Comparison of ENCODE assay signal across 8 mouse cellular contexts in the genomic region with DNA sequence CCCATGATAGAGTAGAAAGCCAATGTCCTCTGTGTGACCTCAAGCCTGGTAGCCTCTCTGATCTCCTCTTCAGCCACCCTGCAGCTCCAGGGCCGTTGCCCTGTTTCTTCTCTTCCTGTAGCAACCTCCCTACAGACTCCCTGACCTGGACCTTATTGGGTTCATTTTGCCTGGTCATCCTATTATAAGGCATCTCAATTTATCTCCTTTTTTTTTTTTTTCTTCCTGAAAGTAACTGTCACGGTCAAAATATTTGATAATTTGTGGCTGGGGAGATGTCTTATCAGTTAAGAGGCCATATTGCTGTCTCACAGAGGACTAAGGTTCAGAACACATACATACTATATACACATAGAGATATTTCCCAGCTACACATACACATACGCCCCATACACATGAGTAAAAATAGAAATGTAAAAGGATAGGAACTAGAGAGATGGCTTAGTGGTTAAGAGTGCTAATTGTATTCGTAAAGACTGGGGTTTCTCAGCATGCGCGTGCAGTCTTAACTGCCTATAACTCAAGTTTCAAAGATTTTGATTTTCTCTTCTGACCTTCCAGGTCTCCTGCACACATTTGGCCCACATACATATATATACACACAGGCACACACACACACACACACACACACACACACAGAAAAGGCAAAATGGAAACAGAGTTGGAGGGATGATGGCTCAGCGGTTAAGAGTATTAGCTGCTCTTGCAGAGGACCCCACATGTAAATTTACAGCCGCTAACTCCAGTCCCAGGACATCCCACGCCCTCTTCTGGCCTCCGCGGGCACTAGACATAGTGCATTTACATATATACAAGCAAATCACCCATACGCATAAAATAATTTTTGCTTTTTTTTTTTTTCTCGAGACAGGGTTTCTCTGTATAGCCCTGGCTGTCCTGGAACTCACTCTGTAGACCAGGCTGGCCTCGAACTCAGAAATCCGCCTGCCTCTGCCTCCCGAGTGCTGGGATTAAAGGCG. TPM values are rescaled to one million over a fixed set of nuclear protein-coding genes. Genes with fewer than 3 reads are reported as not detected.
DNase-seq lines count a peak whose midpoint lies in the region; ATAC-seq and TF ChIP-seq lines count a peak whose summit lies in the region.

No protein-coding gene starts in this region.

- peak overlapping the region; percentile 65 for H3K27ac ChIP-seq in layer of hippocampus, adult 2 months
- H3K27ac ChIP-seq in cerebellum, adult 2 months (ENCODE audit: insufficient read depth, low read length): no peak overlapping the region
- H3K27ac ChIP-seq in heart, embryonic 13.5 days (replicated peaks): peak overlapping the region; percentile 53; the same call in 1 of the 2 replicates
- H3K27ac ChIP-seq in limb, embryonic 12.5 days: peak overlapping the region; percentile 41; the same call in 1 of the 2 replicates
- H3K27ac ChIP-seq in midbrain, postnatal 0 days (ENCODE audit: low read depth, low read length): 0 out of 2 replicates have a peak overlapping the region, but pooled peaks have one; percentile 85

- 31% methylated on average over 17 of the region's 17 CpGs for WGBS in cerebellum, adult 2 months
- WGBS in heart, embryonic 13.5 days: 26% methylated on average over 17 of the region's 17 CpGs
- WGBS in limb, embryonic 12.5 days: 20% methylated on average over 17 of the region's 17 CpGs
- WGBS in midbrain, postnatal 0 days: 27% methylated on average over 16 of the region's 17 CpGs

- peak overlapping the region; percentile 74 for H3K4me3 ChIP-seq in layer of hippocampus, adult 2 months
- peak overlapping the region; percentile 72 for H3K4me3 ChIP-seq in cerebellum, adult 2 months (replicated peaks; ENCODE audit: insufficient read depth, low read depth, low read length)
- peak overlapping the region; percentile 80 for H3K4me3 ChIP-seq in heart, embryonic 13.5 days
- H3K4me3 ChIP-seq in limb, embryonic 12.5 days (replicated peaks): peak overlapping the region; percentile 87
- peak overlapping the region; percentile 77 for H3K4me3 ChIP-seq in midbrain, postnatal 0 days (ENCODE audit: low read depth, low read length)

- ATAC-seq in heart, embryonic 13.5 days (ENCODE audit: extremely low read depth, insufficient number of reproducible peaks, low FRiP score, low TSS enrichment): no peak
- ATAC-seq in limb, embryonic 12.5 days (ENCODE audit: insufficient number of reproducible peaks, insufficient read depth, low FRiP score, low TSS enrichment, low read depth): peak; percentile 10
- ATAC-seq in midbrain, postnatal 0 days (ENCODE audit: low FRiP score): peak; percentile 8; the same call in 1 of the 2 replicates
- ATAC-seq in monocyte, adult 5-6 weeks (replicated peaks; ENCODE audit: insufficient number of reproducible peaks, low FRiP score, low TSS enrichment, poor library complexity, severe bottlenecking): no peak

- no peak for TF ChIP-seq POLR2A in cerebellum, adult 2 months (IDR thresholded peaks at IDR 0.05; ENCODE audit: borderline replicate concordance, insufficient read depth, low read length)

- H3K9me3 ChIP-seq in heart, embryonic 13.5 days: no peaks in the 10 kb centered on the region
- no peaks in the 10 kb centered on the region for H3K9me3 ChIP-seq in limb, embryonic 12.5 days
- H3K9me3 ChIP-seq in midbrain, postnatal 0 days (ENCODE audit: low read length): no peaks in the 10 kb centered on the region

- peaks cover 5% of the 10 kb centered on the region; the same call in 1 of the 2 replicates for H3K4me1 ChIP-seq in cerebellum, adult 2 months (ENCODE audit: control insufficient read depth, insufficient read depth, low read length)
- peaks cover 32% of the 10 kb centered on the region for H3K4me1 ChIP-seq in heart, embryonic 13.5 days
- peaks cover 32% of the 10 kb centered on the region for H3K4me1 ChIP-seq in limb, embryonic 12.5 days (replicated peaks)
- H3K4me1 ChIP-seq in midbrain, postnatal 0 days (ENCODE audit: insufficient read depth, low read length): peaks cover 6% of the 10 kb centered on the region; the same call in 1 of the 2 replicates

- TF ChIP-seq CTCF in layer of hippocampus, adult 2 months (conservative IDR thresholded peaks at IDR 0.05): peak; percentile 54
- TF ChIP-seq CTCF in cerebellum, adult 2 months (IDR thresholded peaks at IDR 0.05; ENCODE audit: borderline replicate concordance, insufficient read depth, low read depth, low read length): peak; percentile 39; the same call in 1 of the 2 replicates
- peak; percentile 58 for TF ChIP-seq CTCF in midbrain, postnatal 0 days (IDR thresholded peaks at IDR 0.05)

- peak overlapping the region; percentile 63 for H3K4me2 ChIP-seq in heart, embryonic 13.5 days
- H3K4me2 ChIP-seq in limb, embryonic 12.5 days: peak overlapping the region; percentile 51
- peak overlapping the region; percentile 88 for H3K4me2 ChIP-seq in midbrain, postnatal 0 days (ENCODE audit: low read depth, low read length, poor library complexity, severe bottlenecking)

- H3K27me3 ChIP-seq in cerebellum, adult 2 months (ENCODE audit: control insufficient read depth, insufficient read depth, low read length): no peaks in the 10 kb centered on the region
- no peaks in the 10 kb centered on the region for H3K27me3 ChIP-seq in heart, embryonic 13.5 days (replicated peaks)
- no peaks in the 10 kb centered on the region for H3K27me3 ChIP-seq in limb, embryonic 12.5 days
- no peaks in the 10 kb centered on the region for H3K27me3 ChIP-seq in midbrain, postnatal 0 days (ENCODE audit: insufficient read depth, low read length)

- no peak for DNase-seq in layer of hippocampus, adult 2 months (ENCODE audit: low spot score in 2 of 2)
- DNase-seq in layer of hippocampus, postnatal 10 days (ENCODE audit: low spot score in 2 of 2): no peak
- DNase-seq in cerebellum, adult 2 months: peak in 1 of 2 experiments; percentile 52
- no peak for DNase-seq in midbrain, postnatal 0 days (ENCODE audit: low spot score)
- DNase-seq in gastrocnemius, postnatal 10 days: no peak

- H3K36me3 ChIP-seq in heart, embryonic 13.5 days: peaks cover 20% of the 10 kb centered on the region
- H3K36me3 ChIP-seq in limb, embryonic 12.5 days: peaks cover 21% of the 10 kb centered on the region
- H3K36me3 ChIP-seq in midbrain, postnatal 0 days (ENCODE audit: insufficient read depth, low read length): peaks cover 12% of the 10 kb centered on the region; the same call in 1 of the 2 replicates

- peak overlapping the region; percentile 33; the same call in 1 of the 2 replicates for H3K9ac ChIP-seq in heart, embryonic 13.5 days
- no peak overlapping the region for H3K9ac ChIP-seq in limb, embryonic 12.5 days (replicated peaks)
- no peak overlapping the region for H3K9ac ChIP-seq in midbrain, postnatal 0 days (replicated peaks; ENCODE audit: low read length, poor library complexity, severe bottlenecking)

RNA-seq across cellular contexts. Expression of a gene that starts 0.8 kb away (rescaled TPM):
- total RNA-seq in layer of hippocampus, adult 2 months (2021): 10 to 100 TPM; 30.3 to 34.9 TPM
- total RNA-seq in layer of hippocampus, postnatal 10 days (2021): 10 to 100 TPM; 26.0 to 36.2 TPM
- polyA plus RNA-seq in cerebellum, adult 2 months (2012; rRNA removed): 16.5 and 18.4 TPM in 2 replicates
- polyA plus RNA-seq in heart, embryonic 13.5 days (2015; fragmentation: Nextera tagmentation; extraction: Ambion mirVana): 19.3 and 22.2 TPM in 2 replicates
- polyA plus RNA-seq in limb, embryonic 12.5 days (2016; fragmentation: Nextera tagmentation; extraction: Ambion mirVana): 36.5 and 44.5 TPM in 2 replicates
- 33.4 and 33.6 TPM in 2 replicates for total RNA-seq in midbrain, postnatal 0 days (2014; rRNA removed)
- 26.1 and 28.6 TPM in 2 replicates for polyA plus RNA-seq in midbrain, postnatal 0 days (2015; fragmentation: Nextera tagmentation; extraction: Ambion mirVana)
- total RNA-seq in monocyte, adult 5-6 weeks (2017): 8.8 to 18.2 TPM (median 13.0 TPM) in 3 replicates
- 10 to 100 TPM; 14.8 to 20.1 TPM for total RNA-seq in gastrocnemius, postnatal 10 days (2021)

RNA-seq across cellular contexts. Expression of a gene that starts 15.7 kb away (rescaled TPM):
- 100 to 1,000 TPM; 345 to 350 TPM for total RNA-seq in layer of hippocampus, adult 2 months (2021)
- total RNA-seq in layer of hippocampus, postnatal 10 days (2021): 100 to 1,000 TPM; 503 to 535 TPM
- polyA plus RNA-seq in cerebellum, adult 2 months (2012; rRNA removed): 808 and 827 TPM in 2 replicates
- polyA plus RNA-seq in heart, embryonic 13.5 days (2015; fragmentation: Nextera tagmentation; extraction: Ambion mirVana): 389 and 419 TPM in 2 replicates
- polyA plus RNA-seq in limb, embryonic 12.5 days (2016; fragmentation: Nextera tagmentation; extraction: Ambion mirVana): 535 and 537 TPM in 2 replicates
- total RNA-seq in midbrain, postnatal 0 days (2014; rRNA removed): 810 and 1,016 TPM in 2 replicates
- polyA plus RNA-seq in midbrain, postnatal 0 days (2015; fragmentation: Nextera tagmentation; extraction: Ambion mirVana): 347 and 365 TPM in 2 replicates
- 363 to 372 TPM (median 364 TPM) in 3 replicates for total RNA-seq in monocyte, adult 5-6 weeks (2017)
- 100 to 1,000 TPM; 699 to 738 TPM for total RNA-seq in gastrocnemius, postnatal 10 days (2021)

RNA-seq across cellular contexts. Expression of a gene that starts 38.1 kb away (rescaled TPM):
- total RNA-seq in layer of hippocampus, adult 2 months (2021): 1 to 10 TPM; 3.0 to 3.2 TPM
- 1 to 10 TPM; 5.6 to 6.1 TPM for total RNA-seq in layer of hippocampus, postnatal 10 days (2021)
- polyA plus RNA-seq in cerebellum, adult 2 months (2012; rRNA removed): 2.3 and 3.2 TPM in 2 replicates
- 5.9 and 7.3 TPM in 2 replicates for polyA plus RNA-seq in heart, embryonic 13.5 days (2015; fragmentation: Nextera tagmentation; extraction: Ambion mirVana)
- polyA plus RNA-seq in limb, embryonic 12.5 days (2016; fragmentation: Nextera tagmentation; extraction: Ambion mirVana): 11.3 and 13.2 TPM in 2 replicates
- total RNA-seq in midbrain, postnatal 0 days (2014; rRNA removed): 4.8 and 5.4 TPM in 2 replicates
- 1.2 and 1.3 TPM in 2 replicates for polyA plus RNA-seq in midbrain, postnatal 0 days (2015; fragmentation: Nextera tagmentation; extraction: Ambion mirVana)
- total RNA-seq in monocyte, adult 5-6 weeks (2017): not detected in 3 replicates
- 10 to 100 TPM in 1 of 2 experiments, 1 to 10 TPM in 1; 10.0 to 14.8 TPM for total RNA-seq in gastrocnemius, postnatal 10 days (2021)

RNA-seq across cellular contexts. Expression of a gene that starts 52.5 kb away (rescaled TPM):
- not detected for total RNA-seq in layer of hippocampus, adult 2 months (2021)
- total RNA-seq in layer of hippocampus, postnatal 10 days (2021): under 1 TPM in 1 of 2 experiments, not detected in 1; 0.41 TPM
- 0.29 TPM in 1 of 2 replicates, not detected in the other for polyA plus RNA-seq in cerebellum, adult 2 months (2012; rRNA removed)
- polyA plus RNA-seq in heart, embryonic 13.5 days (2015; fragmentation: Nextera tagmentation; extraction: Ambion mirVana): 4.1 TPM in 2 replicates
- polyA plus RNA-seq in limb, embryonic 12.5 days (2016; fragmentation: Nextera tagmentation; extraction: Ambion mirVana): 6.3 and 8.6 TPM in 2 replicates
- total RNA-seq in midbrain, postnatal 0 days (2014; rRNA removed): 0.80 and 1.0 TPM in 2 replicates
- 1.1 TPM in 2 replicates for polyA plus RNA-seq in midbrain, postnatal 0 days (2015; fragmentation: Nextera tagmentation; extraction: Ambion mirVana)
- total RNA-seq in monocyte, adult 5-6 weeks (2017): not detected in 3 replicates
- total RNA-seq in gastrocnemius, postnatal 10 days (2021): under 1 TPM; 0.40 to 0.50 TPM

Comparison
In these comparisons a context has a peak if more than half of its experiments do, and no peak if none do; other contexts are left out.
1. ATAC-seq: peak in limb, embryonic 12.5 days (single experiment) and midbrain, postnatal 0 days (single experiment); none in heart, embryonic 13.5 days (single experiment) and monocyte, adult 5-6 weeks (single experiment).
2. Peak in every context shown above with its lines, with median percentiles within 50 percentile points of each other: H3K4me3 ChIP-seq, CTCF ChIP-seq and H3K4me2 ChIP-seq.